Mouse (Mus musculus) heart, embryonic 10.5 days (tissue): ENCODE measurements around the gene Slc2a4. TPM values are rescaled to one million over a fixed set of nuclear protein-coding genes. Genes with fewer than 3 reads are reported as not detected.

ENCODE experiments used
- DNase-seq: peaks from one replicate; pipeline ENCODE4 v3.0.0-alpha.2; 2017; ENCODE audit warnings: low spot score
- H3K27ac ChIP-seq: fragments of 300-500 bp; sonication (generic); 2 replicates; pipeline ENCODE4 v1.5.1; 2016; ENCODE audit warnings: mild to moderate bottlenecking
- H3K27me3 ChIP-seq: fragments of 300-500 bp; sonication (generic); 2 replicates; pipeline ENCODE4 v1.6.1; 2016; ENCODE audit warnings: mild to moderate bottlenecking; ENCODE audit not compliant: poor library complexity, insufficient read depth, severe bottlenecking
- H3K36me3 ChIP-seq: fragments of 300-500 bp; sonication (generic); 2 replicates; pipeline ENCODE4 v1.6.1; 2016; ENCODE audit warnings: mild to moderate bottlenecking, moderate library complexity
- H3K4me1 ChIP-seq: fragments of 300-500 bp; sonication (generic); 2 replicates; pipeline ENCODE4 v1.6.1; 2016; ENCODE audit warnings: mild to moderate bottlenecking
- H3K4me3 ChIP-seq: fragments of 300-500 bp; sonication (generic); 2 replicates; pipeline ENCODE4 v1.5.1; 2016; ENCODE audit warnings: mild to moderate bottlenecking, moderate library complexity
- H3K9me3 ChIP-seq: fragments of 300-500 bp; sonication (generic); 2 replicates; pipeline ENCODE4 v1.6.1; 2016; ENCODE audit warnings: mild to moderate bottlenecking, moderate library complexity
- WGBS: fragments of 180-500 bp; shearing (Covaris S2); methylation state at CpG from one replicate; pipeline ENCODE4 v1.1.7; 2016; 5-methylcytosine and 5-hydroxymethylcytosine counted together
- polyA plus RNA-seq: library from polyadenylated mRNA; unstranded; fragments of >200 nt; fragmentation: Nextera tagmentation; extraction: Ambion mirVana; gene quantifications from 2 replicates; pipeline ENCODE4 v1.2.1, GENCODE M21; 2016

Slc2a4 gene
- polyA plus RNA-seq, result 17.8 and 24.1 TPM in 2 replicates

DNA sequence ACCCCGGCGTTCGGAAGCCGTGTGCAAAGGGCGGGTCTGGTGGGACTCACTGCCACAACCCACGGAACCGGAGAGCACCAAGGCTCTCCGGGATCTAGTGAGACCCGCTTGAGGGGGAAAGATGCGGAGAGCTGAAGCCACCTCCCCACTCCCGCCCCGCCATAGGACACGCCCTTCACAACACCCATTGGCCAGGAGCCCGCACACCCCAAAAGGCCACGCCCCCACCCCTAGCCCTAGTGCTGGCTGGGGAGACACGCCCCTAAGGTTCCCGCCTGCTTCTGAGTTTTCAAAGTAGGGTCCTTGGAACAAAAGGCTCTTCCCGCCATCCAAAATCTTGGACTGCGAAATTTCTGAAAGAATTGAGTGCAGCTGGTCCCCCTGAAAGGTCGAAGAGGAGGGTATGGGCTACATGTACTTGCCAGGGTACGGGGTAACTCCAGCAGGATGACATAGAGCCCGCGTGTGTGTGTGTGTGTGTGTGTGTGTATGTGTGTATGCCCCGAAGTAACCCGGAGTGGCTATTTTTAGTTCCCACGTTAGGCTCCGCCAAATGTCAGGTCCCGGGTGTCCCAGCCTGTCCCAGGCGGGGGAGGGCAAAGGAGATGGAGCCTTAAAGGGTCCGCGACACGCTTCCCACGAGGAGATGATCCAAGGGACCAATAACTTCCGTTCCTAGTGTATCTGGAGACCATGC is at the start of gene Slc2a4:
Gene Slc2a4, minus strand, starts transcription at position 123 of the 697 bp plus-strand sequence.
- Histone ChIP-seq H3K4me3 (peak within 1 kb of the TSS; percentile 70), H3K9me3 (no peaks in the 10 kb centered on the region), H3K4me1 (peaks cover 37% of the 10 kb centered on the region), H3K27me3 (peaks cover 36% of the 10 kb centered on the region), H3K36me3 (peaks cover 32% of the 10 kb centered on the region), H3K27ac (peak within 1 kb of the TSS; percentile 91)
- WGBS, result under 1% methylated on average over 34 of the region's 34 CpGs
- peak; percentile 98 for DNase-seq

DNA sequence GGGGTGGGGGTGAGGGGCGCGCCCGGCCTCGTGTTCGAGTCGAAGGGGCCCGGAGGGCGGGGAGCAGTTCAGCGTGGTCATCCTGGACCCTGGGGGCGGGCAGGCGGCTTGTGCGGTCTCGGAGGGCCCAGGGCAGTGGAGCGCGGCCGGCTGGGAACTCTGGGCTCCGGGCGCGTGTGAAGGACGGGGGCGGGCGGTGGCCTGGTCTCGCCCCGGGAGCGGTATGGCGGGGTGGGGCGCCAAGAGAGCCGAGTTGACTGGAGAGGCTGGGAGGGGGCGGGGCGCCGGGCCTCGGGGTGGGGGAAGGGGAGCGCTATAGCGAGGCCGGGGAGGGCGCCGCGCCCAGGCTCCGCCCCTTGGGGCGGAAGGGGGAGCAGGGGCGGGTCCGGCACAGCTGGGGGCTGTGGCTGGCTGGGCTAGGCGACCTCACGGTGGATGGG is 49.1 kb upstream of the Slc2a4 start:
- Histone ChIP-seq H3K4me1 (peaks cover 45% of the 10 kb centered on the region), H3K27me3 (no peaks in the 10 kb centered on the region), H3K27ac (peak overlapping the region; percentile 97), H3K36me3 (peaks cover 49% of the 10 kb centered on the region), H3K4me3 (peak overlapping the region; percentile 99), H3K9me3 (no peaks in the 10 kb centered on the region)
- peak; percentile 96 for DNase-seq
- under 1% methylated on average over 40 of the region's 44 CpGs for WGBS

DNA sequence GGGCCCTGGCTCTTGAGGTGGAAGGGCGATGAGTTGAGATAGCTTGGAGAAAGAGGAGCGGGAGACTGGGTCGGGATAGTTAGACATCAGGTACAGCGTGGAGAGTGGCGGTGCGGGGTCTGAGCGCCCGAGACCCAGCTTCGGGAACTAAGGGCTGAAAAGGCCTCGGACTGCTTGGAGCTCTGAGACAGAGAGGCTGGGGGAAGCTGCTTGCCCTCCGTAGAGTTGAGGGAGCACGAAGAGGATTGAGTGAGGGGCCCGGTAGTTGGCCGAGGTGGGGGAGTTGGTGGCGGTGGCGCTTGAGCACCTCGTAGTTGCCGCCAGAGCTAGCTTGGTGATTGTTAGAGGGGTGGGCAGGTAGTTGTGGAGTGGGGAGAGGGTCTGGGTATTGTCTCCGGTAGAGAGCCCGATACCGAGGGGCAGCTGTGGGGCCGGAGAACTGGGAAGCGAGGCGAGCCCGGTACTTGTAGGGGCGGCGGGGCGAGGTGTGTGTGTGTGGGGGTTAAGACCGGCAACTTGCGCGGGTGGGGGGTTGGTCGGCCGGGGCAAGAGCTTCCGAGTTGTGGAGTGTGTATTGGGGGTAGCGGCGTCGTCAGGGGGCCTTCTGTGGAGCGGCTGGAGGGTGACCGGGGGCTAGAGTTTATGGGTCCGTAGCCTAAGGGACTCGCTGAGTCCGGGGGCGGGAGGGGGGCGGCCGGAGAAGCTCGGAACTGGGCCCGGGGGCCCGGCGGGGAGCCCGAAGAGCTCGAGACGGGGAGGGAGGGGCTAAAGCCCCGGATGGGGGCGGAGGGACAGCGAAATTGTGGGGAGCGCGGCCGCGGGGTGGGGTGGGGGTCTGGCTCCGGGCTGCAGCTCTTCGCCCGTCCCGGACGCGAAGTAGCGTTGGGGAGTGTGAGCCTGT is 48.4 kb upstream of the Slc2a4 start:
- H3K27ac ChIP-seq, result peak overlapping the region; percentile 97
- peak; percentile 84 for DNase-seq
- no peaks in the 10 kb centered on the region for H3K9me3 ChIP-seq
- H3K4me1 ChIP-seq, result peaks cover 38% of the 10 kb centered on the region
- H3K36me3 ChIP-seq, result peaks cover 46% of the 10 kb centered on the region
- WGBS, result 2% methylated on average over 64 of the region's 66 CpGs
- no peaks in the 10 kb centered on the region for H3K27me3 ChIP-seq
- H3K4me3 ChIP-seq, result peak overlapping the region; percentile 99

- peaks cover 46% of the 10 kb centered on the region for H3K36me3 ChIP-seq
- H3K9me3 ChIP-seq, result no peaks in the 10 kb centered on the region
- under 1% methylated on average over 36 of the region's 36 CpGs for WGBS
- peaks cover 38% of the 10 kb centered on the region for H3K4me1 ChIP-seq
- H3K27ac ChIP-seq, result peak within 1 kb of the TSS; percentile 97
- DNase-seq, result peak; percentile 99
- H3K27me3 ChIP-seq, result no peaks in the 10 kb centered on the region
- peak within 1 kb of the TSS; percentile 99 for H3K4me3 ChIP-seq
Measured at GRCm38 (mm10) chr11:69995391-69995960, 47.5 kb upstream of the Slc2a4 start, which contains the start of gene Phf23. TSS of gene Phf23 (plus strand) at chr11:69995777.

- H3K27me3 ChIP-seq, result no peaks in the 10 kb centered on the region
- peaks cover 47% of the 10 kb centered on the region for H3K36me3 ChIP-seq
- DNase-seq, result no peak
- H3K4me1 ChIP-seq, result peaks cover 36% of the 10 kb centered on the region
- no peak overlapping the region for H3K27ac ChIP-seq
- peak overlapping the region; percentile 99 for H3K4me3 ChIP-seq
- H3K9me3 ChIP-seq, result no peaks in the 10 kb centered on the region
- WGBS, result 84% methylated on average over 11 of the region's 11 CpGs
Measured at GRCm38 (mm10) chr11:69994401-69995090, 46.6 kb upstream of the Slc2a4 start.

- H3K4me1 ChIP-seq, result peaks cover 31% of the 10 kb centered on the region
- no peak for DNase-seq
- WGBS, result 85% methylated on average over 3 of the region's 3 CpGs
- H3K27ac ChIP-seq, result no peak overlapping the region
- peaks cover 47% of the 10 kb centered on the region for H3K36me3 ChIP-seq
- H3K4me3 ChIP-seq, result 0 out of 2 replicates have a peak overlapping the region, but pooled peaks have one; percentile 83
- no peaks in the 10 kb centered on the region for H3K27me3 ChIP-seq
- H3K9me3 ChIP-seq, result no peaks in the 10 kb centered on the region
Measured at GRCm38 (mm10) chr11:69992932-69993331, 44.9 kb upstream of the Slc2a4 start.

GRCm38 (mm10) chr11:69992396-69992795 is 44.4 kb upstream of the Slc2a4 start:
- peaks cover 25% of the 10 kb centered on the region for H3K4me1 ChIP-seq
- peaks cover 48% of the 10 kb centered on the region for H3K36me3 ChIP-seq
- H3K9me3 ChIP-seq, result no peaks in the 10 kb centered on the region
- H3K4me3 ChIP-seq, result peak overlapping the region; percentile 83
- 82% methylated on average over 10 of the region's 10 CpGs for WGBS
- DNase-seq, result no peak
- H3K27me3 ChIP-seq, result no peaks in the 10 kb centered on the region
- H3K27ac ChIP-seq, result peak overlapping the region; percentile 23; the same call in 1 of the 2 replicates

DNA sequence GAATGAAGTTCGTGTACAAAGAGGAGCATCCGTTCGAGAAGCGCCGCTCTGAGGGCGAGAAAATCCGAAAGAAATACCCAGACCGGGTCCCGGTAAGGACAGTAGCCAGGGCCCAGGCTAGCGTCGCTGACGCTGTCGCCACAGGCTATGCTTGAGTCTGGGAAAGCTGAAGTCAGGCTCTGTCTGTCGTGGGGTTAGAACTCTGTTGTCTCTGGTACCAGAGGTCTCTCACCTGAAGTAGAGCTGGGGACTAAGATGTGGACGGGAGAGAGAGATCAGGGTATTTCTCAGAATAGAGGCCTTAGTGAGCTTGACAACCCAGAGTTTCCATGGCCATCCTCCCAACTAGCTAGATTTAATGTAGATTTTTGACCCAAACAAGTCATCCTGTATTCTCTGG is 43.7 kb upstream of the Slc2a4 start:
- Histone ChIP-seq H3K4me3 (peak overlapping the region; percentile 83), H3K27me3 (no peaks in the 10 kb centered on the region), H3K36me3 (peaks cover 55% of the 10 kb centered on the region), H3K4me1 (peaks cover 19% of the 10 kb centered on the region), H3K27ac (peak overlapping the region; percentile 95), H3K9me3 (no peaks in the 10 kb centered on the region)
- under 1% methylated on average over 15 of the region's 15 CpGs for WGBS
- DNase-seq, result no peak

GRCm38 (mm10) chr11:69990850-69991691 is 43.1 kb upstream of the Slc2a4 start, which contains the start of gene Gabarap:
TSS of gene Gabarap (plus strand) at chr11:69991143.
- Histone ChIP-seq H3K4me3 (peak within 1 kb of the TSS; percentile 83), H3K4me1 (peaks cover 19% of the 10 kb centered on the region), H3K9me3 (no peaks in the 10 kb centered on the region), H3K27ac (peak within 1 kb of the TSS; percentile 95), H3K27me3 (no peaks in the 10 kb centered on the region), H3K36me3 (peaks cover 61% of the 10 kb centered on the region)
- peak; percentile 98 for DNase-seq
- WGBS, result under 1% methylated on average over 40 of the region's 40 CpGs

DNA sequence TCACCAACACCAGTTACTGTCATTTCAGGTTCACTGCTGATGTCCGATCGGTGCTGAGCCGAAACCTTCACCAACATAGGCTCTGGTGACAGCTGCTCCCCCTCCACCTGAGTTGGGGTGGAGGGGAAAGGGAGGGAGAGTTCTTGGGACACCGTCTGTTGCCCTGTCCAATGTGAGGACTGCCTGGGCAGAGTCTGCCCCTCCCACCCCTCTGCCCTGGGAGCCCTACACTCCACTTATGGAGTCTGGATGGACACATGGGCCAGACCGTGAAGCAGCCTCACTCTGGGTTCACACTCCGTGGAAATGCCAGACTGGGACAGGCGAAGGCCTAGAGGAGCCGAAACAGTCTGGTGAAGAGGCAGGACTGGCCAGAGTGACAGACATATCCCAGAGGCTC is 42.0 kb upstream of the Slc2a4 start:
- Histone ChIP-seq H3K4me1 (peaks cover 19% of the 10 kb centered on the region), H3K9me3 (no peaks in the 10 kb centered on the region), H3K36me3 (peaks cover 70% of the 10 kb centered on the region), H3K27ac (0 out of 2 replicates have a peak overlapping the region, but pooled peaks have one; percentile 16), H3K4me3 (no peak overlapping the region), H3K27me3 (no peaks in the 10 kb centered on the region)
- DNase-seq, result no peak
- 82% methylated on average over 8 of the region's 8 CpGs for WGBS

GRCm38 (mm10) chr11:69984431-69984830 is 36.4 kb upstream of the Slc2a4 start:
- Histone ChIP-seq H3K36me3 (peaks cover 63% of the 10 kb centered on the region), H3K4me3 (no peak overlapping the region), H3K9me3 (no peaks in the 10 kb centered on the region), H3K27me3 (no peaks in the 10 kb centered on the region), H3K27ac (no peak overlapping the region), H3K4me1 (peaks cover 25% of the 10 kb centered on the region)
- no peak for DNase-seq
- WGBS, result 91% methylated on average over 8 of the region's 8 CpGs
